Mouse (Mus musculus): ENCODE measurements around the gene Olfr1061.
"Not testable (repeated sequence)": the region's sequence is repeated elsewhere in the genome, so short reads cannot be mapped to it uniquely, and the experiment has no call there.

The Olfr1061 gene

GRCm38 (mm10) chr2:86413950-86414349 is at the start of gene Olfr1061:
Olfr1061 (minus strand) TSS chr2:86414050.
- no peak for DNase-seq

- no peak for DNase-seq
These were observed 46.6 kb upstream of the Olfr1061 start for GRCm38 (mm10) chr2:86460434-86460833.

- no peak for DNase-seq
These were observed 42.3 kb upstream of the Olfr1061 start, which contains the start of gene Olfr1066 for GRCm38 (mm10) chr2:86456169-86456568. Olfr1066 (minus strand) TSS chr2:86456269.

- DNase-seq: not testable (repeated sequence)
These were observed 36.6 kb upstream of the Olfr1061 start, which contains the start of gene Olfr1065 for GRCm38 (mm10) chr2:86450491-86450890. Olfr1065 (minus strand) TSS chr2:86450591.

GRCm38 (mm10) chr2:86442101-86442500 is 28.3 kb upstream of the Olfr1061 start:
- DNase-seq: not testable (repeated sequence)

- not testable (repeated sequence) for DNase-seq
These were observed 14.7 kb upstream of the Olfr1061 start for GRCm38 (mm10) chr2:86428511-86428910.

- not testable (repeated sequence) for DNase-seq
These were observed 12.8 kb upstream of the Olfr1061 start, which contains the start of gene Olfr1062 for GRCm38 (mm10) chr2:86426649-86427048. Olfr1062 (minus strand) TSS chr2:86426749.

- no peak for DNase-seq
These were observed 18.7 kb downstream of the Olfr1061 start for GRCm38 (mm10) chr2:86395114-86395513.

- not testable (repeated sequence) for DNase-seq
These were observed 25.4 kb downstream of the Olfr1061 start, which contains the start of gene Olfr1058 for GRCm38 (mm10) chr2:86388461-86388860. Olfr1058 (minus strand) TSS chr2:86388561.

- DNase-seq: no peak
These were observed 35.6 kb downstream of the Olfr1061 start, which contains the start of gene Olfr1057 for GRCm38 (mm10) chr2:86378293-86378692. Olfr1057 (minus strand) TSS chr2:86378393.

- not testable (repeated sequence) for DNase-seq
These were observed 47.5 kb downstream of the Olfr1061 start for GRCm38 (mm10) chr2:86366342-86366741.

Measured in right cerebral cortex, postnatal 4 days (tissue).